Mouse (Mus musculus): Measurements from ENCODE around the gene Ndufaf2. TPM values are rescaled to one million over a fixed set of nuclear protein-coding genes. Genes with fewer than 3 reads are reported as not detected.

The Ndufaf2 gene
- 80.3 TPM for polyA plus RNA-seq (2014; fragmentation: Illumina TruSeq; extraction: RNeasy Lipid Tissue Mini Kit (QIAGEN cat#74804); ENCODE audit: low read depth, low replicate concordance)

GRCm38 (mm10) chr13:108158465-108159240, at the start of gene Ndufaf2, which contains the start of gene Ercc8:
TSS of gene Ndufaf2 (minus strand) at chr13:108158623.
TSS of gene Ercc8 (plus strand) at chr13:108158731.

GRCm38 (mm10) chr13:108044222-108044941, 114.0 kb downstream of the Ndufaf2 start, which contains the start of gene Smim15:
TSS of gene Smim15 (plus strand) at chr13:108044446.

Other genes starting within 250 kb of the Ndufaf2 start
- gene Smim15, start 114.2 kb downstream of the Ndufaf2 start, polyA plus RNA-seq (2014; fragmentation: Illumina TruSeq; extraction: RNeasy Lipid Tissue Mini Kit (QIAGEN cat#74804); ENCODE audit: low read depth, low replicate concordance): 394 TPM
- 5.3 TPM for gene Ercc8, start 108 bp upstream of the Ndufaf2 start, polyA plus RNA-seq (2014; fragmentation: Illumina TruSeq; extraction: RNeasy Lipid Tissue Mini Kit (QIAGEN cat#74804); ENCODE audit: low read depth, low replicate concordance)
- gene Elovl7, start 55.8 kb upstream of the Ndufaf2 start, polyA plus RNA-seq (2014; fragmentation: Illumina TruSeq; extraction: RNeasy Lipid Tissue Mini Kit (QIAGEN cat#74804); ENCODE audit: low read depth, low replicate concordance): 173 TPM
- 0.82 TPM for gene Depdc1b, start 157.7 kb upstream of the Ndufaf2 start, polyA plus RNA-seq (2014; fragmentation: Illumina TruSeq; extraction: RNeasy Lipid Tissue Mini Kit (QIAGEN cat#74804); ENCODE audit: low read depth, low replicate concordance)